Mouse (Mus musculus) activated CD4-positive, CD25-positive, alpha-beta regulatory T cell, adult 9 weeks (primary cell): Measurements from ENCODE around the gene Atg4a-ps. TPM values are rescaled to one million over a fixed set of nuclear protein-coding genes. Genes with fewer than 3 reads are reported as not detected.

ENCODE experiments used
- polyA plus RNA-seq: library from polyadenylated mRNA; unstranded; fragments of 100-300 nt; shearing (Covaris generic); gene quantifications from one replicate; pipeline ENCODE4 v1.2.1, GENCODE M21; 2017

Gene Atg4a-ps
- 2.8 TPM for polyA plus RNA-seq

DNA sequence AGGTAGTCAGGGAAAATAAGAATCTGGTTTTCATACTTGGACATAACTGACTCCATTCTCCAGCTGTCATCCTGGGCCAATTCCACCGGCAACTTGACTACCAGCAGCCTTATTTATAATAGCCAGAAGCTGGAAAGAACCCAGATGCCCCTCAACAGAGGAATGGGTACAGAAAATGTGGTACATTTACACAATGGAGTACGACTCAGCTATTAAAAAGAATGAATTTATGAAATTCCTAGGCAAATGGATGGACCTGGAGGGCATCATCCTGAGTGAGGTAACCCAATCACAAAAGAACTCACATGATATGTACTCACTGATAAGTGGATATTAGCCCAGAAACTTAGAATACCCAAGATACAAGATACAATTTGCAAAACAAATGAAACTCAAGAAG is at the start of gene Atg4a-ps:
TSS of gene Atg4a-ps (minus strand) at position 101 of the 400 bp plus-strand sequence.

Other genes starting within 250 kb of the Atg4a-ps start
- not detected for gene Syt6, start 70.8 kb downstream of the Atg4a-ps start, polyA plus RNA-seq
- 0.45 TPM for gene Olfml3, start 91.9 kb upstream of the Atg4a-ps start, polyA plus RNA-seq
- not detected for gene Gm10964, start 93.3 kb upstream of the Atg4a-ps start, polyA plus RNA-seq
- gene Hipk1, start 145.5 kb upstream of the Atg4a-ps start, polyA plus RNA-seq, result 14.7 TPM
- gene Dclre1b, start 163.4 kb upstream of the Atg4a-ps start, polyA plus RNA-seq, result 23.6 TPM
- gene Ap4b1, start 163.5 kb upstream of the Atg4a-ps start, polyA plus RNA-seq, result 31.3 TPM
- gene Gm43064, start 163.5 kb upstream of the Atg4a-ps start, polyA plus RNA-seq, result 0.38 TPM
- 1.4 TPM for gene Bcl2l15, start 186.5 kb upstream of the Atg4a-ps start, polyA plus RNA-seq
- gene Ptpn22, start 213.7 kb upstream of the Atg4a-ps start, polyA plus RNA-seq, result 306 TPM